Mouse (Mus musculus): ENCODE measurements around the gene Pth2.
"Not testable (repeated sequence)": the region's sequence is repeated elsewhere in the genome, so short reads cannot be mapped to it uniquely, and the experiment has no call there.

Pth2 gene

DNA sequence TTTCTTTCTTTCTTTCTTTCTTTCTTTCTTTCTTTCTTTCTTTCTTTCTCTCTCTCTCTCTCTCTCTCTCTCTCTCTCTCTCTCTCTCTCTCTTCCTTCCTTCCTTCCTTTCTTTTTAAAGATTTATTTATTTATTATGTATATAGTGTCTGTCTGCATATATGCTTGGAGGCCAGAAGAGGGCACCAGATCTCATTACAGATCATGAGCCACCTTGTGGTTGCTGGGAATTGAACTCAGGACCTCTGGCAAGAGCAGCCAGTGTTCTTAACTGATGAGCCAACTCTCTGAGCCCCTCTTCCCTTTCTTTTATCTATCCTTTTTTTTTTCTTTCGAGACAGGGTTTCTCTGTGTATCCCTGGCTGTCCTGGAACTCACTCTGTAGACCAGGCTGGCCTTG, 7.0 kb upstream of the Pth2 start:
- not testable (repeated sequence) for ATAC-seq (ENCODE audit: low TSS enrichment)

DNA sequence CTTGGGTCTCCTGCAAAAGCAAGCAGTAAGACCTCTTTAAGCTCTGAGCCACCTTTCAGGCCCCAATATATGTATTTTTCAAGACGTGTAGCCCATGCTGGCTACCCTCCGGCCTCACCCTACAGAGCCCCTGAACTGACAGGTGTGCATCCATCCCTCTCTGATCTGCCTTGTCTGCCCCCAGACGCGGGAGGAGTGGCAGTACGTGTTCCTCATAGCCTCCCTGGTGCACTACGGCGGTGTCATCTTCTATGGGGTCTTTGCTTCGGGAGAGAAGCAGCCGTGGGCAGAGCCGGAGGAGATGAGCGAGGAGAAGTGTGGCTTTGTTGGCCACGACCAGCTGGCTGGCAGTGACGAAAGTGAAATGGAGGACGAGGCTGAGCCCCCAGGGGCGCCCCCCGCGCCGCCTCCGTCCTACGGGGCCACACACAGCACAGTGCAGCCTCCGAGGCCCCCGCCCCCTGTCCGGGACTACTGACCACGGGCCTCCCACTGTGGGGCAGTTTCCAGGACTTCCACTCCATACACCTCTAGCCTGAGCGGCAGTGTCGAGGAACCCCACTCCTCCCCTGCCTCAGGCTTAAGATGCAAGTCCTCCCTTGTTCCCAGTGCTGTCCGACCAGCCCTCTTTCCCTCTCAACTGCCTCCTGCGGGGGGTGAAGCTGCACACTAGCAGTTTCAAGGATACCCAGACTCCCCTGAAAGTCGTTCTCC, 6.1 kb upstream of the Pth2 start:
- 0 out of 2 replicates have a peak, but pooled peaks have one; percentile 7 for ATAC-seq (ENCODE audit: low TSS enrichment)

DNA sequence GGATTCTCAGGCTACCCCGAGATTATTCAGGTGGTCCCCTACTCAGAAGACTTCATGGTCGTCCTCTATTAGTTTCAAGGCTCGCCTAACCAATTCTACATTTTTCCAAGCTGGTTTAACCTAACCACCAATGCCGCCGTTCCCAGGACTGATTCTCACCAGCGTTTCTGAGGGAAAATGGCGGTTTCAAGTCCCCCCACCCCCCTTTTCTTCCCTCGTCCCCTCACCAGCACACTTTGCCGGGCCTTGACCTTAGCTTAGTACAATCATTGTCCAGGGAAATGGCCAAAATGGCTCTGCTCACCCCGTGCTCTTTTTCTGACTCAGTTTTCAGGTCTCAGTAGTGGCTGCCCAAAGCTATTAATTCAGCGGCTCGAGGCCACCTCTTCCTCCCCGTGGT, 5.4 kb upstream of the Pth2 start:
- ATAC-seq (ENCODE audit: low TSS enrichment): no peak

DNA sequence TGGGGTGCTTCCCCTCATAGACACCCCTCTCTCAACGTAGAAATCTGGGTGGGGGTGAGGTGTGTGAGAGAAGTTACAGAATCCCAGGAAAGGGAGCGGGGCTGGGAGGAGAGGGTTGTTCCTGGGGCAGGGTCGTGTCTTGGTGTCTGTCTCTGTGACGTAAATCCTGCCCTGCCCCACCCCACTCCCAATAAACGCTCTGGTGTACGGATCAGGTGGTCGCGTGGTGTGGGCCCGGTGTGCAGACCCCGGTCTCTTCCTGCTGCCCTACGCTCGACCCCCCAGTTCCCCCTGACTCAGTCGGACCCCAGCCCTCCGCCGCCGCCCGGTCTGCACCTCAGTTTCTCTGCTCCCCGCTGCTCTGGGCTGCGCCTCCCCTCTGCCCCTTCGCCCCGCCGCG, 4.9 kb upstream of the Pth2 start:
- 0 out of 2 replicates have a peak, but pooled peaks have one; percentile 2 for ATAC-seq (ENCODE audit: low TSS enrichment)

DNA sequence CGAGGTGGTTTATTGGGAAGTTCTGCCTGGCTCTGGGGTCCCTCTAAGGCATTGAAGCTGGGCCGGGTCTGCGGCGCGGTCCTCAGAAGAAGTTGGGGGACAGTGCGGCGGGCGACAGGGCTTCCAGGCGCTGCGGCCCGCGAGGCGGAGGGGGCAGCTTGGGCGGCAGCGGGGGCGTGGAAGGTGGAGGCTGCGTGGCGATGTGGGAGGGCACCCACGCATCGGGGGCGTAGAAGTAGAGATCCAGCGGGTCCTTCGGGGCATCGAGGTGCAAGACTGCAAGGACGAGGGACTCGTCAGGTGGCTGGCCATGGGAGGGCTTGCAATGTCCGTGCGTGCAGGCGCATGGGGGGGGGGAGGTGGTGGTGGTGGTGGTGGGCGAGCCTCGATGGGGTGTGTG, 4.4 kb upstream of the Pth2 start:
- no peak; the same call in 1 of the 2 replicates for ATAC-seq (ENCODE audit: low TSS enrichment)

DNA sequence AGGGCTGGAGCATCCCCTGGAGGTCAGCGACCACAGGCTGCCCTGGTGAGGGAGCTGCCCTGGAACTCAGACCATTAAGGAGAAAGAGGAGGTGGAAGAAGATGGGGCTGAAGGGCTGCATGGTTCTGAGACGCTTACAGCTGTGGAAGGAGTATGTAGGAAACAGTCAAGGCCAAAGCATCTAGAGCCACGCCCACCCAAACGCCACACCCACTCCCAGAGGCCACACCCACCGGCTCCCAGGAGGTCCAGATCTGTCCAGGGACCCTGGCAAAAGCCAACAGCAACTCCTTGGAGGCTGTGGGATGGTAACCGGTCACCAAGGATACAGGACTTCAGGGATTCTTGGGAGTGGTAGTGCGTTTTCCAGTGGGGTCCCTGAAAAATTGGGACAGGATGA, 2.2 kb upstream of the Pth2 start:
- no peak for ATAC-seq (ENCODE audit: low TSS enrichment)

DNA sequence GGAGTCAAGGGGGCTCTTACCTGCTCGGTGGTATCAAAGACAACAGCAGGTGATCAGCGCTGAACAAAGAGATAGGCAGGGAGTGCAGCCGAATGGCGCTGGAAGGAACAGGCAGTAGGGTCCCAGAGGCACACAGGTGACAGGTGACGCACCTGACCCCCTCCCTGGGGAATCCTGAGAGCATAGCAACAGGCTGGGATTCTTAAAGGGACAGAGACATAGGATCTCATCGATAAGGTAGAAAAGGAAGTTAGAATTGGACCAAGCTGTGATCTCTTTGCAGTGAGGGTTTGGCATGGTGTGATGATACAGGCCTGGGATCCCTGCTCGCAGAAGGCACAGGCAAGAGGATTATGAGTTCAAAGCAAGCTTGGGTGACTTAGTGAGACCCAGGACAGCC, 1.3 kb upstream of the Pth2 start, which contains the start of gene Gfy:
Gene Gfy, minus strand, starts transcription at position 101 of the 400 bp plus-strand sequence.
- ATAC-seq (ENCODE audit: low TSS enrichment): no peak

DNA sequence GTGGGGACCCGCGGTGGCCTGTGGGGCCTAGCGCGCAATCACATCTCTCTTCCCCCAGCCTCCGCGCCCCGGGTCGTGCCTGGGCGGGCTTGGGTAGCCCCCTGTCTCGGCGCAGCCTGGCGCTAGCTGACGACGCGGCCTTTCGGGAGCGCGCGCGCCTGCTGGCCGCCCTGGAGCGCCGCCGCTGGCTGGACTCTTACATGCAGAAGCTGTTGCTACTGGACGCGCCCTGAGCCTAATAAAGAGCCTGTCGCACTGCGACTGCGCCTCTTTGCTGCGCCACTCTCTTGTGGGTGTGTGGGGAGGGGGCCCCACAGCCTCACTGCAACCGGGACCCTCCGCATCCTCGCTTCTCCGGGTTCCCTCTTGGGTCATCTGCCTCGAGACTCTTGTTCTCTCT, 745 bp downstream of the Pth2 start:
- ATAC-seq (ENCODE audit: low TSS enrichment): no peak

DNA sequence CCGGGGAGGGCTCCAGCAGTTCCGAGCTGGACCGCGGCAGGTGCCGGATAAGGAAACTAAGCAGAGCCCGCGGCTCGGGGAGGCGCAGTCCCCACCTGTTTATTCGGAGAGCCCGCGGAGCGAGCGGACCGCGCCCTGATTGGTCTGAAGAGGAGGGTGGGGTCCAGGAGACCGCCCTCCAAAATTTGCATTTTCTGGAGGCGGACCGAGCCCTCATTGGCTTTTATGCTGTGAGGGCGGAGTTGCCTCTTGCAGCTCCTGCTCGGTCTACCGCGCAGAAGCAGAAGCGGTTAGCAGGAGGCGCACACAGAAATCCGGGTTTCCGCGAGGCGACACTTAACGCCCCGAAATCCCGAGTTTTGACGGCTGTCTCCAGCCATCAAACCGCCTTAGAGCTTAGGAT, 1.4 kb downstream of the Pth2 start:
- ATAC-seq (ENCODE audit: low TSS enrichment): peak; percentile 92

DNA sequence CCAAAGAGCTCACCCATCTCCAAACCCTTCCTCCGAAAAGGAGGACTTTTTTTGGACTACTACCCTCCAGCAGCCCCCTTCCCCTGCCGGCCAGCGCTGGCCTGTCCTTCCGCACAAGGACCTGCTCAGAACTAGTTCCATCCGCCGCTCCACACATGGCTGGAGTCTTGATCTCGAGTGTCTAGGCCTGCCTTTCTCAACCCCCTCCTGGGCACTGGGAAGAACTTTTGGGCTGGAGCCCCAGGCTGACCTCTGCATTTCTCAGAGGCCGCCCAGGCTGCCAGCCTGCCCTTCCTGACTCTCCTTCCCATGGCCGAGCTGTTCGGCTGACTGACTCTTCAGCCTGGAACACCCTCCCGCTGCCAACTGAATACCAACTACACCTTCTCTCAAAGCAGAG, 1.8 kb downstream of the Pth2 start:
- ATAC-seq (ENCODE audit: low TSS enrichment): peak; percentile 31; the same call in 1 of the 2 replicates

DNA sequence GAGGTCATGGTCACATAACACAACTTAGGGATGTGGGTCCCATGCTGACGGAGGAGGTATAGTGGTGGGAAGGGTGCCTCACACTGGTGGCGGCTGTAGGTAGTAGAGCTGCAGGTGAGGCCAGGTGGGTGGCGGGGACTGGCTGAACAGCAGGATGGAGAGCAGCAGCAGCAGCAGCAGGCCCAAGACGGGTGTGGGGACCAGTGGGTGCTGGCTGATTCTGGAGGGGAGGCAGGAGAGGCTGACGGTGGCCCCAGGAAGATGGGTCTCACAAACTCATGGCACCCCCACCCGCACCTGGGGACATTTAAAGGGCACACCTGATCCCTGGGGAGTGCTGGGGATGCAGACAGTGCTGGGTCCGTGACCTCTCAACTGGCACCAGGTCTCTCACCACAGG, 2.9 kb downstream of the Pth2 start:
- no peak for ATAC-seq (ENCODE audit: low TSS enrichment)

DNA sequence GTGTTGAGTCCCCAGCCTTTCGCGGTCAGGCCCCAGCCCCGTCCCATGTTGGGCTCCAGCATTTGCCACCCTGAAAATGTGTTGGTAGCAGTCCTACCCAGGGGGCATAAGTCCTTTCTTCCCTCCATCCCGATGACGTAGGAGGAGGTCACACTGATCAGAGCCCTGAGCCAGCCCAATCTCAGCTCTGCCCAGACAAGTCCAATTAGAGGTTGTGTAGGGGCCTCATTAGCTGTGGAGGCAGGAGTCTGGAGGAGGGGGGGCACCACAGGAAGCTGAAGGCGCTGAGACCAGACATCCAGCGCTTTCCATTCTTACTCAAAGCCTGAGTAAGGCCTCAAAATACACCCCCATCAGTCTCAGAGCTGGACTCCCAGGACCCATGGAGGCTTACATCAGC, 5.1 kb downstream of the Pth2 start:
- ATAC-seq (ENCODE audit: low TSS enrichment): no peak

DNA sequence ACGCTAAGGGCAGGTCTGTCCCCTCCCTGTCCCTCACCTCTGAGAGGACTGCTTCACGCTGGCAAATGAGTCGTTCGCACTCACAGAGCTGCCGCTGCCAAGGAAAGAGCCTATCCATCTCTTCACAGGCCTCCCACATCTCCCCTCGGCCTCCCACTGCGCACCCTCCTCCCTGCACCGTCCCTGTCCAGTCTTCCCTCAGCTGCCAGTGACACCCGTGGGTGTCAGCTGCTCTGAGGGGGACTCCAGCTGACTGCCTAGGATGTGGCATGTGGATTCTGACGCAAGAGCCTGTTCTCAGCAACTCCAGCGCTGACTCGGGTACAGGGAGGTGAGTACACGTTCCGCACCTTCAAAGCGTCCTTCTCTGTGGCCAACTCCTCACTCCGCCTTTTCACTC, 8.8 kb downstream of the Pth2 start:
- peak; percentile 80 for ATAC-seq (ENCODE audit: low TSS enrichment)

DNA sequence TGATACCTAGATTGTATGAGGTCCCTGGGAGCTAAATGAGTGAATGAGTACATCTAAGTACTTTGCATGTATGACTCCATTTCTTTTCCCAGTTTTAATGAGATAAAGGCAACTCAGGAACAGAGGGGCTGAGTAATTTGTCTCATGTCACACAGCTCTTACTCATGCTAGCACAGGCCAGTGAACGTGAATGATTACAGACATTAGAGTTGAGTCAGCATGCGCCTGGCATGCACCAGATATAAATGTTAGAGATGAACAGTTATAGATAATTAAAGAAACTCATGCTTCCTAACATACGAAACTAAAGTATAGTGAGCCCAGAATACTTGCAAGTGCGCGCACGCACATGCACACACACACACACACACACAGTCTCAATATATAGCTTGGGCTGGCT, 9.4 kb downstream of the Pth2 start:
- ATAC-seq (ENCODE audit: low TSS enrichment): no peak

DNA sequence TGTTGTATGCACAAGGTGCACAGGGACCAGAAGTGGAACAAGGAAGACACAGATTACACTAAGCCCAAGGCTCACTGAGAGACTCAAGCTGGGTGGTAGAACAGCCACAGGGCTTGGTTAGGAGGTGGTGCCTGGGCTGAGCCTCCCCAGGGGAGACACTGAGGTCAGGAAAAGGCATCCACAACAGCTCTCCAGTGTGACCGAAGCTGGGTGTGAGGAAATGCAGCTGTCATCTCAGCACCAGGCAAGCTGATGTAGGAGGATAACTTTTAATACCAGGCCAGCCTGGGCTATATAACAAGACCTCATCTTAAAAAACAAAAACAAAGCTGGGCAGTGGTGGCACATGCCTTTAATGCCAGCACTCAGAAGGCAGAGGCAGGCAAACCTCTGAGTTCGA, 10.4 kb downstream of the Pth2 start:
- ATAC-seq (ENCODE audit: low TSS enrichment): no peak

DNA sequence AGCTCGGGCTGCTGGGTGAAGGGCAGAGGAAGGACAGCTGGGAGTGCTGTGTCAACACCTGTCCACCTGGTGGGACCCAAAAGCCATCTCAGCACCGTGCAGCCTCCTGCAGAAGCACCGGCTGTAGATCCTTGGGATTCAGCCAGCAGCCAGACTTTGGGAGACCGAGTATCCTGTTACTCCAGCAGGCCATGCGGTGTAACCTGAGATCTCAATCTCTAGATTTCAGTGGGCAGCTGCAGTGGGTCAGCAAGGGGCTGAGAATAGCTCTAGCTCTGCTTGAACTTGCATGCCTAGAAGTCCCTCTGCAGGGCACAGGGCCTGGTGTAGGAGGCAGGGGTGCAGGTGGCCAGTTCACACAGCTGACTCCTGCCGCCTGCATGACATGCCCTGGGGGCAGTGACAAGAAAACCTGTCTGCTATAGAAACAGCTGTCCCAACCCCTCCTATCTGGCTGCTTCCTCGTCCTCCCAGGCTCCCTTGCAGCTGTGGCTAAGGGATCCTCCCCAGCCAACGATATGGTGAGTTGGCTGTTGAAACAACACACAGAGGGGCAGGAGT, 11.1 kb downstream of the Pth2 start:
- no peak for ATAC-seq (ENCODE audit: low TSS enrichment)

DNA sequence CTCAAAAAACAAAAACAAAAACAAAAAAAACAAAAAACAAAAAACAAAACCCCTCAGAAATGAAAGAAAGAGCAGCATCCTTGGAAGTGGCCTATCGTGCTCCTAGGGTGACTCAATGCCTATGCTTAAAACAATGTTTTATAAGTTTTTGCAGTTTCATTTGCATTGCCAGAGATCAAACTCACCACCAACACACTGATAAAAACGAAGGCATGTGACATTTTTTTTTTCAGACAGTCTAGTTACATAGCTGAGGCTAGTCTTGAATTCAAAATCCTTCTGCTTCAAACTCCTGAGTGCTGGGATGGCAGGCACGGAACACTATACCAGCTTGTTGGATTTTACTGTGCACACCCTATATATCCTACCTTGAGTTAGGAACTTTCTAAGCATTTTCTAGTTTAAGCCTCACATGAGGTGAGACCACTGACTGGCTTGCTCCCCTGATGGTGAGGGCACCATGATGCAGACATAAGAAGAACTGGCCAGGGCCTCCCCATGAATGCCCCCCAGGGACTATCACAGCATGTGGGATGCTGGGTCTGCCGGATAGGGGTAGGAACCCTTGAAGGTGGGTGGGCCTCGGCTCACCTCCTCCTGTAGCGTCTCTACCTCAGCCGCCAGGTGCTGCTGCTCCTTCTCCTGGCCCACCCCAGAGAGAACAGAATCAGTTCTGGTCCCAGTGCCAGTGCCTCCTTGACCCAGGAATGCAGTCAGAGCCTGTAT, 12.0 kb downstream of the Pth2 start:
- ATAC-seq (ENCODE audit: low TSS enrichment): no peak

DNA sequence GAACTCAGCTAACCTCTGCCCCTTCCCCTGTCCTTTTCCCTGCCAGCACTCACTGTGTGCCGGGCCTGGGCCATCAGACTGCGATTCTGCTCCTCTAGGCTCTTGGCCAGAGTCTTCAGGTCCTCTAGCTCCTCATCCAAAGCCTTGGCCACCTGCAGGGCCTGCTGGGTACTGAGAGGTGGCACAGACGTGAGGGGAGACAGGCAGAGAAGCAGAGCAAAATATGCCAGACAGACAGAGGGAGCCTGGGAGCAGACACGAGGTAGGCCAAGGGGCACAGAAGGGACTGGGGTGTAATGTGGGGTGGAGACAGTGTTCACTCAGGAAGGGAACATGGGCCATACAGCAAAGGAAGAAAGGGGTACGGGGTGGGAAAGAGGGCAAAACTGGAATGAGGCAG, 12.6 kb downstream of the Pth2 start:
- ATAC-seq (ENCODE audit: low TSS enrichment): no peak

DNA sequence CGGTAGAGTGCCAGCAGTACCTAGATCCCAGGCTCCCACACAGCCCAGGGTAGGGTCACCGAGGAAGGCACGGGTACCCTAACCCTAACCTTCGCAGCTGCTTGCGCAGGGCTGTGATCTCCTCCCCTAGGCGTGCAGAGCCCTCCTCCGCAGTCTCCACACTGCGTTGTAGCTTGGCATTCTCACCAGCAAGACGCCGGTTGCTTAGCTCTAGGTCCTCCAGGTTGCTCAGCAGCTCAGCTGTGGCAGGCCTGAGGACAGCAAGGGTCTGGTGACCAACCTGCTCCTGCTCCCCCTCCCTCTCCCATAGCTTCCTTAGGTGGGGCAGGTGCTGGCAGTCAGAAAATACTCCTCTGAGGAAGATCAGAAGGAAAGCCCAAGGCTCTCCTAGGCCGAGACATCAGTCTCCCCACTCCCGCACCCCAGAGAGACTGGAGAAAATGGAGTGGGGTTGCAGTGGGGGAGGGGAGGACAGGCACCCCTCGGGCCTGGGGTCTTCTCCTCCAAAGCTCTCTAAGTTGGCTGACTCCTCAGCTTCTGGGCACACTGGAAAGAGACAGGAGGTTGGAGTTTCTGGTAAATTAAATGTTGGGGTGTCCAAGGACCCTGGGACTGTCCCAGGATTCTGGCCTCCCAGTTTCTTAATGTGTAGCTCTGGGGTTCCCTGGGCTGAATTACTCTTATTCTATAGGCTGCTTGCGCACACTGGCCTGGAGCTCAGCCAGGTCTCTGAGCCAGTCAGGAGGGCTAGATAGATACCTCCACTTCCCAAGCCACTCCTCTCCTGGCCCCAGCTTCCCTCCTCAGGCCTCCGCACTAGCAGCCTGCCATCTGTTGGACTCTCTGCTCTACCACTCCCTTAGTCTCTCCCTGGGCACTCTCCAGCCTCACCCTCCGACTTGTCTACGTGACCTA, 13.3 kb downstream of the Pth2 start:
- ATAC-seq (ENCODE audit: low TSS enrichment): no peak

DNA sequence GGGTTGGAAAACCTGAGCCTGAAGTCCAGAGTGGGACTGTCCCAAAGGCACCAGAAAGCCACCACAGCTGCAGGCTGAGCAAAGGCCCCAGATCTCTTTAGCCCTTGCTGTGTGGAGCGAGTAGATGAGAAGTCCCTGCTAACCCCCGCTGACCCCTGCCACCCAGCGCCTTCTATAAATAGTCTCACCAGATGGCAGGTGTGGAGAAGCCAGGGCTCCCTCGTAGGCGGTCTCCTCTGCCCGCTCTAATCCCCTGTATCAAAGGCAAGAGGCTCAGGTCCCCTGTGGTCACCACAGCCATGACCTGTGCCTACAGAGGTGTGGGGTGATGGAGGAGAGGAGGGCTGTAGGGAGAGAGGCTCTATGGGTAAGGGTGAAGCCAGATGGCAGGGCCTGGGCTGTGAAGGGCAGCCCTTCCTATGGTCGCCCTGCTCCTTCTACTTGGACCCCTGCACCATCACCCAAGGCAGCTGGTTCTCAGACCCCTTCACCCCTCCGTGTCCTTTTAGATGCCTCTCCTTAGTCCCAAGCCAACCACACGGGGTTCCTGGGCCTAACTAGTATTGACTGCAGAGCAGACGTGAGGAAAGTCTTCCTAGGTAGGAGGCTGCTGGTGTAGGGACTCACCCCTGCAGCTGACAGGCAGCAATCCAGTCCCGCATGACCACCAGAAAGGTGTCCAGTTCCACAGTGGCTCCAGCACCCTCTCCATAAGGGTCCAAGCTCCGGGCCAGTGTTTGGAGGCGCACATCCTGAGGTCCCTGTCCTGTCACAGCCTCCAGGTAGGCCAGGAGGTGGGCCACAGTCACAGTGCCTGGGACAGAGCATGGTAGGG, 14.8 kb downstream of the Pth2 start:
- ATAC-seq (ENCODE audit: low TSS enrichment): no peak

DNA sequence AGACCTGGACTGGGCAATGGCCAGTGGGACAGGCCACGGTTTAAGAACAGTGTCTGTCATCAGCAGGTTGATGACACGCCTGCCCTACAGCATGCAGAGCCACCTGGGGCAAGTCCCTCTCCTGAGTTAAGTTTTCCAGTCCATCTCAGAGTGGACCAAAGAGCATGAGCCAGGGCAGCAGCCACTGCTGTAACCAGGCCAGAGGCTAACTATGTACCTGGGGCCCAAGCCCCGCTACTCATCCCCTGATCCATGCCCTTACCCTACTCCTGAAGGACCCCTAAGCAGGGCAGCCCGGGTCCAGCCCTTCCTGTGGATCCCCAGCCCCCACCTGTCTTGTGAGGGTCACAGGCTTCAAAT, 15.4 kb downstream of the Pth2 start:
- ATAC-seq (ENCODE audit: low TSS enrichment): no peak

All from frontal cortex, adult (tissue).